Mouse (Mus musculus): ENCODE data around the gene Dnajc13. TPM values are rescaled to one million over a fixed set of nuclear protein-coding genes. Genes with fewer than 3 reads are reported as not detected.

Gene Dnajc13
- total and polyA plus RNA-seq, 3 experiments = 24.1 to 59.0 (median 31.1) TPM

GRCm38 (mm10) chr9:104262823-104263352 lies at the start of gene Dnajc13 (continued):
- TF ChIP-seq HCFC1 (IDR thresholded peaks at IDR 0.05; ENCODE audit: low read depth, low read length) (peak; percentile 88), SMC3 (IDR thresholded peaks at IDR 0.05; ENCODE audit: low read depth, low read length) (no peak), SIN3A (IDR thresholded peaks at IDR 0.05; ENCODE audit: low read length) (peak; percentile 54), KAT2A (conservative IDR thresholded peaks at IDR 0.05; ENCODE audit: low read depth, low read length) (no peak; the same call in 1 of the 2 replicates)

GRCm38 (mm10) chr9:104306734-104307133 lies 44.0 kb upstream of the Dnajc13 start:
- DNase-seq (ENCODE audit: low read depth, low spot score) = peak; percentile 80
- TF ChIP-seq RCOR1 (IDR thresholded peaks at IDR 0.05; ENCODE audit: low read depth, low read length) (peak; percentile 64; the same call in 1 of the 2 replicates), ZC3H11A (IDR thresholded peaks at IDR 0.05; ENCODE audit: low read depth, low read length) (peak; percentile 85), CTCF (IDR thresholded peaks at IDR 0.05 in 2 of 3, conservative IDR thresholded peaks at IDR 0.05 in 1 of 3; ENCODE audit: control insufficient read depth in 1 of 3, insufficient read depth in 1 of 3, low read depth in 2 of 3, low read length in 3 of 3, poor library complexity in 1 of 3, severe bottlenecking in 1 of 3) (peak; percentile 88 to 97 (median 96)), MXI1 (IDR thresholded peaks at IDR 0.05; ENCODE audit: low read depth, low read length) (no peak), MYC (IDR thresholded peaks at IDR 0.05; ENCODE audit: low read depth, low read length) (0 out of 2 replicates have a peak, but pooled peaks have one; percentile 40), EP300 (IDR thresholded peaks at IDR 0.05; ENCODE audit: low read depth in 1 of 2, low read length in 2 of 2) (no peak), TCF12 (IDR thresholded peaks at IDR 0.05; ENCODE audit: low read depth, low read length) (no peak), SMC3 (IDR thresholded peaks at IDR 0.05; ENCODE audit: low read depth, low read length) (peak; percentile 94), SIN3A (IDR thresholded peaks at IDR 0.05; ENCODE audit: low read length) (0 out of 2 replicates have a peak, but pooled peaks have one; percentile 0), RAD21 (IDR thresholded peaks at IDR 0.05; ENCODE audit: low read depth, low read length) (peak; percentile 90), USF1 (IDR thresholded peaks at IDR 0.05; ENCODE audit: low read depth, low read length) (peak; percentile 60; the same call in 1 of the 2 replicates), MAFK (IDR thresholded peaks at IDR 0.05; ENCODE audit: borderline replicate concordance, low read depth, low read length) (peak; percentile 15; the same call in 1 of the 2 replicates), GATA1 (IDR thresholded peaks at IDR 0.05; ENCODE audit: low read depth, low read length) (peak; percentile 66)

GRCm38 (mm10) chr9:104305333-104306111 lies 42.8 kb upstream of the Dnajc13 start:
- peaks cover 3 to 5% of the 10 kb centered on the region in 2 experiments; a peak in 3 of 4 replicates for H3K4me1 ChIP-seq (ENCODE audit: control insufficient read depth in 1 of 2, insufficient read depth in 2 of 2, low read length in 2 of 2)
- H3K79me2 ChIP-seq (ENCODE audit: control insufficient read depth, insufficient read depth, low read length, poor library complexity) = no peaks in the 10 kb centered on the region
- no peaks in the 10 kb centered on the region for H3K36me3 ChIP-seq (ENCODE audit: control insufficient read depth in 1 of 2, insufficient read depth in 2 of 2, low read length in 2 of 2)
- no peaks in the 10 kb centered on the region for H3K9me3 ChIP-seq (replicated peaks; ENCODE audit: insufficient read depth, low read length)
- peak; percentile 86 for DNase-seq (ENCODE audit: low read depth, low spot score)
- peak overlapping the region; percentile 9; the same call in 1 of the 2 replicates for H3K27ac ChIP-seq (ENCODE audit: control insufficient read depth, low read depth, low read length)
- H3K4me3 ChIP-seq (ENCODE audit: control insufficient read depth in 1 of 2, insufficient read depth in 1 of 2, low read depth in 2 of 2, low read length in 2 of 2) = peak overlapping the region; percentile 12 to 50; a peak in 3 of 4 replicates
- no peak overlapping the region for H3K9ac ChIP-seq (ENCODE audit: control insufficient read depth, low read depth, low read length, poor library complexity, severe bottlenecking)
- no peaks in the 10 kb centered on the region for H3K27me3 ChIP-seq (ENCODE audit: control insufficient read depth in 1 of 2, insufficient read depth in 2 of 2, low read length in 2 of 2)
- TF ChIP-seq POLR2A (IDR thresholded peaks at IDR 0.05; ENCODE audit: control insufficient read depth in 1 of 2, insufficient read depth in 1 of 2, low read depth in 1 of 2, low read length in 2 of 2, poor library complexity in 1 of 2) (peak in 1 of 2 experiments; percentile 54; a peak in 1 of 4 replicates), MAZ (IDR thresholded peaks at IDR 0.05; ENCODE audit: low read depth, low read length) (0 out of 2 replicates have a peak, but pooled peaks have one; percentile 32), ELF1 (IDR thresholded peaks at IDR 0.05; ENCODE audit: low read depth, low read length) (no peak), ETS1 (IDR thresholded peaks at IDR 0.05; ENCODE audit: low read depth, low read length) (0 out of 2 replicates have a peak, but pooled peaks have one; percentile 5), KAT2A (conservative IDR thresholded peaks at IDR 0.05; ENCODE audit: low read depth, low read length) (peak; percentile 21; the same call in 1 of the 2 replicates), GABPA (IDR thresholded peaks at IDR 0.05; ENCODE audit: low read depth, low read length) (no peak), RAD21 (IDR thresholded peaks at IDR 0.05; ENCODE audit: low read depth, low read length) (no peak), EP300 (IDR thresholded peaks at IDR 0.05; ENCODE audit: low read depth in 1 of 2, low read length in 2 of 2) (no peak), MXI1 (IDR thresholded peaks at IDR 0.05; ENCODE audit: low read depth, low read length) (peak; percentile 62; the same call in 1 of the 2 replicates), NELFE (IDR thresholded peaks at IDR 0.05; ENCODE audit: low read depth, low read length) (peak; percentile 54), SIN3A (IDR thresholded peaks at IDR 0.05; ENCODE audit: low read length) (peak; percentile 49), ZMIZ1 (IDR thresholded peaks at IDR 0.05; ENCODE audit: low read depth, low read length) (peak; percentile 61; the same call in 1 of the 2 replicates), USF1 (IDR thresholded peaks at IDR 0.05; ENCODE audit: low read depth, low read length) (no peak), CHD2 (IDR thresholded peaks at IDR 0.05; ENCODE audit: low read length) (peak; percentile 12; the same call in 1 of the 2 replicates), CTCF (IDR thresholded peaks at IDR 0.05 in 2 of 3, conservative IDR thresholded peaks at IDR 0.05 in 1 of 3; ENCODE audit: control insufficient read depth in 1 of 3, insufficient read depth in 1 of 3, low read depth in 2 of 3, low read length in 3 of 3, poor library complexity in 1 of 3, severe bottlenecking in 1 of 3) (no peak), USF2 (IDR thresholded peaks at IDR 0.05; ENCODE audit: borderline replicate concordance in 1 of 2, insufficient read depth in 1 of 2, low read depth in 1 of 2, low read length in 2 of 2) (no peak)

More at GRCm38 (mm10) chr9:104306734-104307133, 44.0 kb upstream of the Dnajc13 start:
- Histone ChIP-seq H3K79me2 (ENCODE audit: control insufficient read depth, insufficient read depth, low read length, poor library complexity) (no peaks in the 10 kb centered on the region), H3K9ac (ENCODE audit: control insufficient read depth, low read depth, low read length, poor library complexity, severe bottlenecking) (no peak overlapping the region), H3K9me3 (replicated peaks; ENCODE audit: insufficient read depth, low read length) (no peaks in the 10 kb centered on the region), H3K27me3 (ENCODE audit: control insufficient read depth in 1 of 2, insufficient read depth in 2 of 2, low read length in 2 of 2) (no peaks in the 10 kb centered on the region; a peak in 1 of 4 replicates), H3K27ac (ENCODE audit: control insufficient read depth, low read depth, low read length) (no peak overlapping the region), H3K36me3 (ENCODE audit: control insufficient read depth in 1 of 2, insufficient read depth in 2 of 2, low read length in 2 of 2) (no peaks in the 10 kb centered on the region), H3K4me3 (ENCODE audit: control insufficient read depth in 1 of 2, insufficient read depth in 1 of 2, low read depth in 2 of 2, low read length in 2 of 2) (no peak overlapping the region), H3K4me1 (ENCODE audit: control insufficient read depth in 1 of 2, insufficient read depth in 2 of 2, low read length in 2 of 2) (peaks cover 3 to 5% of the 10 kb centered on the region in 2 experiments; a peak in 3 of 4 replicates)
